8 mouse cellular contexts compared by ENCODE assay signal in the genomic region with DNA sequence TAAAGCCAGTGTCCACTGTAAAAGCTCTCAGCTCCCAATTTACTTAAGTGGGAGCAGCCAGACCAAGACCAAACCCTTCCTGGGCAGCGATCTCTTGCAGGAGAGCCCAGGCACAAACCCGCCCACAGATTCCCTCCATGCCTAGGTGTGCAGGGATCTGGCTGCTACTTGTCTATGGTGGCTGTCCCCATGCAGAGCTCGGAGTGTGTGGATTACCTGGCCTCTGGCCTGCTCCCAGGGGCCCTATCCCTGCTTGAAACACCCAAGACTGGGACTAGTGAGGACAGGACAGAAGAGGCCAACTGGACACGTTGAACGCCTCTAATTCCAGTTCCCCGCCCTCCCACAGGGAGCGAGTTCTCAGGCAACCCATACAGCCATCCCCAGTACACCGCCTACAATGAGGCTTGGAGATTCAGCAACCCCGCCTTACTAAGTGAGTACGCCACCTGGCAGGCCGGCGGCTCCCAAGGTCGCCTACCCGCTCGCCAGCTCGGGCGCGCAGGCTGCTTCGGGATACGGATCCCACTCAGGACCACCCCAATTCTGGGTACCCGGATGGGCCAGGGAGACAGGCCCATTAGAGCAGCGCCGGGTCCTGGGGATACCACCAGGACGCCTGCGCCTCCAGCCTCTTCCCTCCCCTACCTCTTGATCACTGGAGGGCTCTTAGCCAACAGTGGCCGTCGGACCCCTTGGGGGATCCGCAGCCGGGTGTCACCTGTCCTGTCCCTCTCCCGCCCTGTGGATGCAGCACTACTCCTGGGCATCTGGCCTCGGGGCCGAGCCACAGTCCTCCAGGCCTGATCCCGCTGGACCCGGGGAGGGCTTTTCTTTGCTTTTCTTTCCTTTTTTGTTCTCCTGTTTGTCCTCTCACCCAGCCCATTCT.
DNase-seq lines count a peak whose midpoint lies in the region; ATAC-seq lines count a peak whose summit lies in the region.

No protein-coding gene starts in this region.

- 5% methylated on average over 34 of the region's 34 CpGs for WGBS in heart, embryonic 14.5 days
- WGBS in hindbrain, embryonic 11.5 days, result 3% methylated on average over 34 of the region's 34 CpGs
- 5% methylated on average over 34 of the region's 34 CpGs for WGBS in midbrain, embryonic 12.5 days

- peak; percentile 37; the same call in 1 of the 2 replicates for ATAC-seq in heart, embryonic 14.5 days (ENCODE audit: insufficient number of reproducible peaks, insufficient read depth, low FRiP score, low read depth)
- peak; percentile 36; the same call in 1 of the 2 replicates for ATAC-seq in hindbrain, embryonic 11.5 days (ENCODE audit: low FRiP score)
- ATAC-seq in midbrain, embryonic 12.5 days (ENCODE audit: low FRiP score, low read depth), result peak; percentile 23; the same call in 1 of the 2 replicates

- peak overlapping the region; percentile 40 to 60; a peak in 3 of 4 replicates for H3K4me3 ChIP-seq in heart, embryonic 14.5 days (ENCODE audit: control insufficient read depth in 1 of 2, insufficient read depth in 1 of 2, low read depth in 1 of 2, low read length in 2 of 2)
- H3K4me3 ChIP-seq in hindbrain, embryonic 11.5 days (ENCODE audit: low read depth, low read length), result peak overlapping the region; percentile 43
- peak overlapping the region; percentile 49 for H3K4me3 ChIP-seq in midbrain, embryonic 12.5 days

- no peaks in the 10 kb centered on the region for H3K36me3 ChIP-seq in heart, embryonic 14.5 days (ENCODE audit: control insufficient read depth, insufficient read depth, low read length)
- H3K36me3 ChIP-seq in hindbrain, embryonic 11.5 days (ENCODE audit: control insufficient read depth, insufficient read depth, low read length), result no peaks in the 10 kb centered on the region
- H3K36me3 ChIP-seq in midbrain, embryonic 12.5 days, result no peaks in the 10 kb centered on the region

- H3K9ac ChIP-seq in heart, embryonic 14.5 days (ENCODE audit: low read length), result no peak overlapping the region
- H3K9ac ChIP-seq in hindbrain, embryonic 11.5 days (ENCODE audit: low read depth, low read length), result no peak overlapping the region
- 0 out of 2 replicates have a peak overlapping the region, but pooled peaks have one; percentile 7 for H3K9ac ChIP-seq in midbrain, embryonic 12.5 days (replicated peaks)

- no peaks in the 10 kb centered on the region for H3K9me3 ChIP-seq in heart, embryonic 14.5 days (ENCODE audit: control insufficient read depth, low read length)
- H3K9me3 ChIP-seq in hindbrain, embryonic 11.5 days (ENCODE audit: control insufficient read depth, low read length), result no peaks in the 10 kb centered on the region
- H3K9me3 ChIP-seq in midbrain, embryonic 12.5 days, result no peaks in the 10 kb centered on the region

- H3K4me1 ChIP-seq in heart, embryonic 14.5 days (ENCODE audit: control insufficient read depth in 2 of 2, insufficient read depth in 2 of 2, low read length in 2 of 2), result peaks cover 3 to 25% of the 10 kb centered on the region in 2 experiments
- H3K4me1 ChIP-seq in hindbrain, embryonic 11.5 days (replicated peaks; ENCODE audit: control insufficient read depth, insufficient read depth, low read length), result peaks cover 17% of the 10 kb centered on the region
- peaks cover 27% of the 10 kb centered on the region for H3K4me1 ChIP-seq in midbrain, embryonic 12.5 days

- intact Hi-C loops in heart, postnatal 36 days (cut with DNase I), result no loop called here

- no peak for DNase-seq in heart, postnatal 36 days
- peak; percentile 29 for DNase-seq in brain, adult 2 months (ENCODE audit: low read depth, low spot score)
- peak; percentile 55 for DNase-seq in hindbrain, embryonic 11.5 days (ENCODE audit: low spot score)
- no peak for DNase-seq in adrenal gland, postnatal 4 days (ENCODE audit: low spot score in 2 of 2)
- DNase-seq in thymus, postnatal 0 days (ENCODE audit: low spot score), result no peak
- DNase-seq in thymus, postnatal 14 days, result no peak

- H3K4me2 ChIP-seq in heart, embryonic 14.5 days (ENCODE audit: low read length), result peak overlapping the region; percentile 93
- peak overlapping the region; percentile 81 for H3K4me2 ChIP-seq in hindbrain, embryonic 11.5 days (replicated peaks; ENCODE audit: low read depth, low read length)
- peak overlapping the region; percentile 79 for H3K4me2 ChIP-seq in midbrain, embryonic 12.5 days (replicated peaks)

- peaks cover 92% of the 10 kb centered on the region for H3K27me3 ChIP-seq in heart, embryonic 14.5 days (ENCODE audit: control insufficient read depth, insufficient read depth, low read length)
- peaks cover 78% of the 10 kb centered on the region for H3K27me3 ChIP-seq in hindbrain, embryonic 11.5 days (ENCODE audit: control insufficient read depth, insufficient read depth, low read length)
- peaks cover 90% of the 10 kb centered on the region for H3K27me3 ChIP-seq in midbrain, embryonic 12.5 days

- H3K27ac ChIP-seq in heart, embryonic 14.5 days (replicated peaks in 1 of 2; ENCODE audit: control insufficient read depth in 1 of 2, insufficient read depth in 1 of 2, low read depth in 2 of 2, low read length in 2 of 2), result no peak overlapping the region
- 0 out of 2 replicates have a peak overlapping the region, but pooled peaks have one; percentile 2 for H3K27ac ChIP-seq in hindbrain, embryonic 11.5 days (ENCODE audit: low read depth, low read length)
- H3K27ac ChIP-seq in midbrain, embryonic 12.5 days (replicated peaks), result no peak overlapping the region

Comparison
In these comparisons a context has a peak if more than half of its experiments do, and no peak if none do; other contexts are left out.
1. DNase-seq: peak in brain, adult 2 months (single experiment) and hindbrain, embryonic 11.5 days (single experiment); none in heart, postnatal 36 days (0 of 2), adrenal gland, postnatal 4 days (0 of 2), thymus, postnatal 0 days (single experiment) and thymus, postnatal 14 days (single experiment).
2. Peak in every context shown above with its lines, with median percentiles within 50 percentile points of each other: ATAC-seq, H3K4me2 ChIP-seq and H3K4me3 ChIP-seq.